Mouse (Mus musculus) retina, adult 2 months (tissue): ENCODE results near the gene Gpr141.
"Not testable (repeated sequence)": the region's sequence is repeated elsewhere in the genome, so short reads cannot be mapped to it uniquely, and the experiment has no call there.

Experiments used
- DNase-seq: peaks from one replicate; pipeline ENCODE4 v3.0.0-alpha.2; 2012; ENCODE audit warnings: low read depth, low spot score

The Gpr141 gene

GRCm38 (mm10) chr13:19824071-19824470 is at the start of gene Gpr141:
Gene Gpr141, minus strand, starts transcription at chr13:19824257.
- DNase-seq = no peak

- DNase-seq = no peak
These were observed 40.2 kb upstream of the Gpr141 start for GRCm38 (mm10) chr13:19864241-19864640.

- no peak for DNase-seq
These were observed 30.7 kb upstream of the Gpr141 start for GRCm38 (mm10) chr13:19854629-19855333.

- DNase-seq = no peak
These were observed 30.0 kb upstream of the Gpr141 start for GRCm38 (mm10) chr13:19854049-19854448.

GRCm38 (mm10) chr13:19843448-19843847 is 19.4 kb upstream of the Gpr141 start:
- DNase-seq = no peak

GRCm38 (mm10) chr13:19842707-19843106 is 18.6 kb upstream of the Gpr141 start:
- no peak for DNase-seq

- no peak for DNase-seq
These were observed 17.6 kb upstream of the Gpr141 start for GRCm38 (mm10) chr13:19841615-19842014.

GRCm38 (mm10) chr13:19840206-19840605 is 16.1 kb upstream of the Gpr141 start:
- no peak for DNase-seq

GRCm38 (mm10) chr13:19830560-19830959 is 6.5 kb upstream of the Gpr141 start:
- no peak for DNase-seq

- DNase-seq = no peak
These were observed 4.0 kb upstream of the Gpr141 start for GRCm38 (mm10) chr13:19828095-19828494.

- no peak for DNase-seq
These were observed 2.4 kb downstream of the Gpr141 start for GRCm38 (mm10) chr13:19821639-19822038.

- DNase-seq = no peak
These were observed 4.1 kb downstream of the Gpr141 start for GRCm38 (mm10) chr13:19819926-19820325.

GRCm38 (mm10) chr13:19819243-19819642 is 4.8 kb downstream of the Gpr141 start:
- no peak for DNase-seq

- DNase-seq = no peak
These were observed 29.1 kb downstream of the Gpr141 start for GRCm38 (mm10) chr13:19794942-19795341.

GRCm38 (mm10) chr13:19794486-19794885 is 29.6 kb downstream of the Gpr141 start:
- DNase-seq = no peak

GRCm38 (mm10) chr13:19793761-19794160 is 30.3 kb downstream of the Gpr141 start:
- no peak for DNase-seq

- not testable (repeated sequence) for DNase-seq
These were observed 36.1 kb downstream of the Gpr141 start for GRCm38 (mm10) chr13:19787946-19788345.

- DNase-seq = no peak
These were observed 53.9 kb downstream of the Gpr141 start for GRCm38 (mm10) chr13:19770163-19770562.

- DNase-seq = no peak
These were observed 56.9 kb downstream of the Gpr141 start for GRCm38 (mm10) chr13:19767202-19767601.

- DNase-seq = no peak
These were observed 59.8 kb downstream of the Gpr141 start for GRCm38 (mm10) chr13:19764276-19764675.

GRCm38 (mm10) chr13:19763211-19763610 is 60.8 kb downstream of the Gpr141 start:
- no peak for DNase-seq

- DNase-seq = no peak
These were observed 78.3 kb downstream of the Gpr141 start for GRCm38 (mm10) chr13:19745741-19746140.

- no peak for DNase-seq
These were observed 79.5 kb downstream of the Gpr141 start for GRCm38 (mm10) chr13:19744536-19744935.

- no peak for DNase-seq
These were observed 89.5 kb downstream of the Gpr141 start for GRCm38 (mm10) chr13:19734597-19734996.
